Mouse (Mus musculus): Measurements from ENCODE around the gene Zfp467. TPM values are rescaled to one million over a fixed set of nuclear protein-coding genes. Genes with fewer than 3 reads are reported as not detected.

Gene Zfp467
- total and polyA plus RNA-seq, 3 experiments = 1.4 to 5.9 (median 2.1) TPM

- H3K4me1 ChIP-seq (ENCODE audit: control insufficient read depth in 1 of 2, insufficient read depth in 2 of 2) = peaks cover 5 to 14% of the 10 kb centered on the region in 2 experiments; a peak in 3 of 4 replicates
- no peak overlapping the region for H3K27ac ChIP-seq (ENCODE audit: insufficient read depth, low read depth)
- in situ Hi-C loops (cut with MboI; ENCODE audit: low pct_ligation_motif_present, low pct_unique_long_range_greater_than_20kb, low sequenced_read_pairs) = no loop called here
- TF ChIP-seq E2F4 (IDR thresholded peaks at IDR 0.05; ENCODE audit: insufficient replicate concordance, low read depth, low read length) = no peak
- no peak for TF ChIP-seq CHD1 (IDR thresholded peaks at IDR 0.05; ENCODE audit: low read depth, low read length)
- no peak for TF ChIP-seq POLR2AphosphoS2 (IDR thresholded peaks at IDR 0.05; ENCODE audit: low read depth, low read length)
- TF ChIP-seq MYC (IDR thresholded peaks at IDR 0.05; ENCODE audit: low read depth, low read length) = no peak
- TF ChIP-seq MAX (IDR thresholded peaks at IDR 0.05; ENCODE audit: low read length) = no peak
- no peak for TF ChIP-seq MAFK (IDR thresholded peaks at IDR 0.05; ENCODE audit: insufficient replicate concordance, low read length)
- no peak for TF ChIP-seq KAT2A (IDR thresholded peaks at IDR 0.05; ENCODE audit: insufficient replicate concordance, low read length)
- no peak for TF ChIP-seq USF1 (IDR thresholded peaks at IDR 0.05; ENCODE audit: low read depth, low read length)
- TF ChIP-seq MAZ (IDR thresholded peaks at IDR 0.05; ENCODE audit: low read depth, low read length) = no peak
- dilution Hi-C loops (cut with MboI; ENCODE audit: extremely low pct_ligation_motif_present, extremely low pct_unique_long_range_greater_than_20kb, low sequenced_read_pairs) = no loop called here
- H3K4me3 ChIP-seq (replicated peaks in 1 of 3; ENCODE audit: low read depth in 2 of 3, low read length in 2 of 3, poor library complexity in 1 of 3) = no peak overlapping the region
- no peak overlapping the region for H3K4me2 ChIP-seq (ENCODE audit: insufficient read depth, low read depth, poor library complexity, severe bottlenecking)
- no peak for DNase-seq (ENCODE audit: extremely low read depth)
- no peaks in the 10 kb centered on the region for H3K9me3 ChIP-seq (replicated peaks; ENCODE audit: low read length)
- no peaks in the 10 kb centered on the region for H3K36me3 ChIP-seq (replicated peaks in 1 of 2; ENCODE audit: control insufficient read depth in 1 of 2, insufficient read depth in 1 of 2, low read length in 1 of 2)
- H3K9ac ChIP-seq (ENCODE audit: insufficient read depth, low read depth) = no peak overlapping the region
- H3K27me3 ChIP-seq (replicated peaks) = peaks cover 32% of the 10 kb centered on the region
- no peaks in the 10 kb centered on the region for H3K79me2 ChIP-seq (replicated peaks; ENCODE audit: control insufficient read depth, extremely low read depth, insufficient read depth, poor library complexity, severe bottlenecking)
Measured at GRCm38 (mm10) chr6:48470739-48471138, 25.1 kb upstream of the Zfp467 start.

DNA sequence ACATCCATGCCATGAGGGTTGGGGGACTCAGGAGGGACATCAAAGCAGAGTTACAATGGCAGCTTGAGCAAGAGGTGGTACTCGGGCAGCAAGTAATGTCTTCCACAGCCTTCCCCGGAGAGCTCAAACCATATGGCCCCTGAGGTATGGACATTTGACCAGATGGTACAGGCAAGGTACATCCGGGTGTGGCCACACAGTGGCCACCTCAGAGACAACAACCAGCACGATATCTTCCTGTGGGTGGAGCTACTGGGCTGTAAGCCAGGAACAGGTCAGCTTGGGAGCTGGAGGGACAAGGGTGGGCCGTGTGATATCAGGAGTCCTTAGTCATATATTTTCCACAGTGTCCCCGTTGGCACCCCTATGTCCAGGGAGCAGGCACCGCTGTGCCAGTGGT lies 21.9 kb upstream of the Zfp467 start:
- TF ChIP-seq MAX (IDR thresholded peaks at IDR 0.05; ENCODE audit: low read length) (no peak), RAD21 (IDR thresholded peaks at IDR 0.05; ENCODE audit: low read depth, low read length) (no peak), CHD2 (IDR thresholded peaks at IDR 0.05; ENCODE audit: low read length) (no peak), SIN3A (IDR thresholded peaks at IDR 0.05; ENCODE audit: low read length) (no peak), EP300 (IDR thresholded peaks at IDR 0.05; ENCODE audit: low read length) (no peak), E2F4 (IDR thresholded peaks at IDR 0.05; ENCODE audit: insufficient replicate concordance, low read depth, low read length) (no peak), SMC3 (IDR thresholded peaks at IDR 0.05; ENCODE audit: low read depth, low read length) (no peak), MAFK (IDR thresholded peaks at IDR 0.05; ENCODE audit: insufficient replicate concordance, low read length) (no peak), ETS1 (conservative IDR thresholded peaks at IDR 0.05; ENCODE audit: low read depth, low read length) (no peak), KAT2A (IDR thresholded peaks at IDR 0.05; ENCODE audit: insufficient replicate concordance, low read length) (no peak), MXI1 (IDR thresholded peaks at IDR 0.05; ENCODE audit: low read depth, low read length) (no peak), ZC3H11A (IDR thresholded peaks at IDR 0.05; ENCODE audit: low read depth, low read length) (no peak), BHLHE40 (IDR thresholded peaks at IDR 0.05; ENCODE audit: low read depth, low read length) (no peak), MAZ (IDR thresholded peaks at IDR 0.05; ENCODE audit: low read depth, low read length) (no peak), JUND (conservative IDR thresholded peaks at IDR 0.05; ENCODE audit: low read depth, low read length) (no peak), MYC (IDR thresholded peaks at IDR 0.05; ENCODE audit: low read depth, low read length) (no peak)
- no peak for DNase-seq (ENCODE audit: extremely low read depth)
- no peaks in the 10 kb centered on the region for H3K79me2 ChIP-seq (replicated peaks; ENCODE audit: control insufficient read depth, extremely low read depth, insufficient read depth, poor library complexity, severe bottlenecking)
- dilution Hi-C loops (cut with MboI; ENCODE audit: extremely low pct_ligation_motif_present, extremely low pct_unique_long_range_greater_than_20kb, low sequenced_read_pairs) = no loop called here
- in situ Hi-C loops (cut with MboI; ENCODE audit: low pct_ligation_motif_present, low pct_unique_long_range_greater_than_20kb, low sequenced_read_pairs) = no loop called here
- peaks cover 2 to 9% of the 10 kb centered on the region in 2 experiments; a peak in 2 of 4 replicates for H3K4me1 ChIP-seq (ENCODE audit: control insufficient read depth in 1 of 2, insufficient read depth in 2 of 2)
- H3K27me3 ChIP-seq (replicated peaks) = peaks cover 1% of the 10 kb centered on the region
- no peak overlapping the region for H3K4me3 ChIP-seq (replicated peaks in 1 of 3; ENCODE audit: low read depth in 2 of 3, low read length in 2 of 3, poor library complexity in 1 of 3)
- H3K36me3 ChIP-seq (replicated peaks in 1 of 2; ENCODE audit: control insufficient read depth in 1 of 2, insufficient read depth in 1 of 2, low read length in 1 of 2) = no peaks in the 10 kb centered on the region
- no peak overlapping the region for H3K4me2 ChIP-seq (ENCODE audit: insufficient read depth, low read depth, poor library complexity, severe bottlenecking)
- no peaks in the 10 kb centered on the region for H3K9me3 ChIP-seq (replicated peaks; ENCODE audit: low read length)
- no peak overlapping the region for H3K27ac ChIP-seq (ENCODE audit: insufficient read depth, low read depth)
- no peak overlapping the region for H3K9ac ChIP-seq (ENCODE audit: insufficient read depth, low read depth)

Measured in CH12.LX (cell line).